Mouse (Mus musculus) urinary bladder, postnatal 10 days (tissue): Measurements from ENCODE around the gene Slc1a7.

Experiments used
- DNase-seq: peaks from one replicate; pipeline ENCODE4 v3.0.0; 2022; ENCODE audit warnings: low spot score

Slc1a7 gene

DNA sequence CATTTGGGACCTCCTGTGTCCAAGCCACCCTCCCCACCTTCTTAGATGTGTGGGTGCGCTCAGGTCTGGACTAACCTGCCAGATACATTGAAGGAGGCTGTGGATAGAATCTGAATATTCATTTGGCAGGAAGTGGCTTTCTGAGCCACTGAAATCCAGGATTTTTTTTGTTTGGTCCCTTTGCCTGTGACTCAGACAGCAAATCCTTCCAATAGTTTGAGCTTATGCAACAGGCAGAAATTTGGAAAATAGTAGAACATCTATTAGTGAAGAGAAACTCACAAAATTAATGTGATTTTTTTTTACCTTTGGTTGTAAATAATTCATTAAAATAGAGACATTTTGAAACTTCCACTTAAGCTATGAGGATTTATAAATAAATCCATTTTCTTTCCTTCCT is 3.0 kb downstream of the Slc1a7 start:
- DNase-seq = no peak

GRCm38 (mm10) chr4:107974527-107974926 is 6.4 kb downstream of the Slc1a7 start:
- no peak for DNase-seq

GRCm38 (mm10) chr4:107975004-107975403 is 6.9 kb downstream of the Slc1a7 start:
- no peak for DNase-seq

- no peak for DNase-seq
Observed at GRCm38 (mm10) chr4:107977593-107977992, 9.5 kb downstream of the Slc1a7 start.

DNA sequence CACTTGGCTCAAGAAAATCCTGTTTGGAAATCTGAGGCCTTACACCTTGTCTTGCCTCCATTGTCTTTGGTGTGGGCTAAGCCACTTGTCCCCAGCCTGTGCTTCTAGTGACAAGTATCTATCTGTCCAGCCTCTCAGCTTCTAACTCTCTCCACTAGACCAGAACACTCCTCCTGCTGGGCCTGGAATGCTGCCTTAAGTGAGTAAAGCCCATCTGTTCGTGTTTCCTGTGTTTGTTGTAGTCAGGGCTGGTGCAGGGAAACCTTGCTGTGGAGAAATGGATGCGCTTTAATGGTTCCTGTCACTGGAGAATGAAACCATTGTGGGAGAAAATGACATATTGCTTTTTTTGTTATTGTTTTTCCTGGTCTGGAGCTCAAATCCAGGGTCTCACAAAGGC is 11.4 kb downstream of the Slc1a7 start:
- no peak for DNase-seq

- no peak for DNase-seq
Observed at GRCm38 (mm10) chr4:107980002-107980600, 12.0 kb downstream of the Slc1a7 start.

DNA sequence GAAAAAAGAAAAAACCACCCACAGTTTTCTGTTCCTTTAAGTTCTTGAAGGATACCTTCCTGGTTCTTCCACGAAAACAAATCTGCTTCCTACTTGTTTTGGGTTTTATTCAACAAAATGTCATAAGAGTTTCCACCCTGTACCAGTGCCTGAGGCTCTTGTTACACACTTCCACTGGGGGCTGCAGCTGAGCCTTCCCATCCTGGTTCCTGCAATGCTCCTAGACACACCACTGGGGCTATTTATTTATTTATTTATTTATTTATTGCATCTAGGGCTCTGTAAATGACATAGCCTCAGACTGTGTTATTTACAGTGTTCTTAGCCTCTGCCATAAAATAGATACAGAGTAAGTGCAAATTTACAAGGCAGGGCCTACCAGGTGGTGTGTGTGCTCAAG is 15.6 kb downstream of the Slc1a7 start:
- DNase-seq = no peak

GRCm38 (mm10) chr4:107984282-107984981 is 16.3 kb downstream of the Slc1a7 start:
- DNase-seq = no peak

- DNase-seq = no peak
Observed at GRCm38 (mm10) chr4:107985812-107986211, 17.7 kb downstream of the Slc1a7 start.

DNA sequence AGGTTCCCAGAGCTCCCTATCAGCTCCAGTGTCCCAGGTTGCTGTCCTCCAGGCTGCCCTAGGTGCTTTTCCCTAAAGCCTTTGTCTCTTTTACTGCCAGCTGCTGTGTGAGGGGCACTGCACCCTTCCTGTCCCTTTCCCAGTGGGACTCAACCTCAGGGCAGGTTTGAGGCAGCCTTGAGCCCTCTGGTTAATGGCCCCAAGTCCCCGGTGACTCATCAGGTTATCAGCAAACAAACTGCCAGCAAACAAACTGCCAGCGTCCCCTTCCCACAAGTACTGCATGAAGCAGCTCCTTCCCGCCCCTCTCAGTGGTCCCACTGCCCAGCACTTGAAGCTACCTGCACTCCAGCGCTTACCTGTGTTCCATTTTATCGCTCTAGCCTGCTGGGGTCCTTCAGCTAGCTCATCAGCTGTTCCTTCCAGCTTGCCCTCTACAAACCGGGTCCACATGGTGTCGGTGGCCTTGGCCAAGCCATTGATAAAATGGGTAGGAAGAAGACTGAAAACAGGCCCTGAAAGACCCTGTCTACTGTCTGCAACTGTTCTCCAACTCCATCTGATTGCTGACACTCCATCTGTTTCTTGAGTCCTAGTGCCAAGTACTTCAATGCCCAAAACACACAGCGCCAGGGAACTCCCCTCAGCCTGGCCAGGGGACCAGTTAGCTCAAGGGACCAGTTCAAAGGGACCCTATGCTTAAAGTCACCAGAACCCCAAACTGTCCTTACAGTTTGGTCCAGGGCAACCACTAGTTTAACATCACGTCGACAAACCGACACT is 18.4 kb downstream of the Slc1a7 start:
- DNase-seq = no peak

- no peak for DNase-seq
Observed at GRCm38 (mm10) chr4:107988931-107989330, 20.8 kb downstream of the Slc1a7 start.

GRCm38 (mm10) chr4:107990818-107991217 is 22.7 kb downstream of the Slc1a7 start:
- DNase-seq = no peak

- no peak for DNase-seq
Observed at GRCm38 (mm10) chr4:107991879-107992278, 23.7 kb downstream of the Slc1a7 start.

- no peak for DNase-seq
Observed at GRCm38 (mm10) chr4:107995011-107995410, 26.9 kb downstream of the Slc1a7 start.

DNA sequence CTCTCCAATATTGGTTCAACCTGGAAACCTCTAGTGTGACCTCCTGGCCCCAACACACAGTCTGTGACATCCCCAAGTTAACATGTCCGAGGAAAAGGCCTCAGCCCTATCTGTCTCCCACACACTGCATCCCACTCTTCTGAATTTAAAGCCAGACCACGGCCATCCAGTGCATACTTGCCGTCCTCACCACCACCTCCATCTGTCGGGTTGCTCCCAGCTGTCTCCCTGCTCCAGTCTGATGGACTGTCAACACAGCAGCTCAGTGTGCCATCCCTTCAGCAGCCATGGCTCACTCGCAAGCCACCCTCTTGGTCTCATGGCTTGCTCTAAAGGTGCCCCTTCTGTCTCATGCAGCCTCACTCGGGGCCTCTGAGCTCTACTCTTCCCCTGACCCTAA is 27.6 kb downstream of the Slc1a7 start:
- no peak for DNase-seq

DNA sequence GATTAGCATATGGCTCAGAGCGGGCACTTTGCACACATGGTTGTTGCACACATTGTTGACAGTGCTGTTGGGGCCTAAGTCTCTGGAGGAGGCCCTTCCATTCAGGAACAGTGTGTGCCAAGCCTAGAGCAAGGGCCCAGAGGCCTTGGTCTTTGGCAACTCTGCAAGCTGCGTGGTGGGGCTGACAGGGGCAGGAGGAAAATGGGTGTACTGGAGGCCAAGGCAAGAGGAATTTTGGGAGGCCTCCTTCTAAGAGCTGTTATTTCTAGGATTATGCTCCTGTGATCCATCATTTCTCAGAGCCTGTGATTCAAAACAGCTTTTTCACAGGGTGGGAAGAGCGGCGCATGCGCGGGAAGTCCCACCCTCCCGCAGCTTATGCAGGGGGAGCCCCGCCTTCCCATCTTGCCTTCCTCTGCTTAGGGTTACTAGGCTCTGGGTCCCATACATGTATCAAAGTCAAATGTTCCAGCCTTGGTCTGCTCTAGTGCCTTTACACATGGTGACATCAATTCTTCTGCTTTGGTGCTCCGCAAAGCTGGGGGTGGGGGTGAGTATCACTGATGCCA is 28.4 kb downstream of the Slc1a7 start:
- DNase-seq = no peak

DNA sequence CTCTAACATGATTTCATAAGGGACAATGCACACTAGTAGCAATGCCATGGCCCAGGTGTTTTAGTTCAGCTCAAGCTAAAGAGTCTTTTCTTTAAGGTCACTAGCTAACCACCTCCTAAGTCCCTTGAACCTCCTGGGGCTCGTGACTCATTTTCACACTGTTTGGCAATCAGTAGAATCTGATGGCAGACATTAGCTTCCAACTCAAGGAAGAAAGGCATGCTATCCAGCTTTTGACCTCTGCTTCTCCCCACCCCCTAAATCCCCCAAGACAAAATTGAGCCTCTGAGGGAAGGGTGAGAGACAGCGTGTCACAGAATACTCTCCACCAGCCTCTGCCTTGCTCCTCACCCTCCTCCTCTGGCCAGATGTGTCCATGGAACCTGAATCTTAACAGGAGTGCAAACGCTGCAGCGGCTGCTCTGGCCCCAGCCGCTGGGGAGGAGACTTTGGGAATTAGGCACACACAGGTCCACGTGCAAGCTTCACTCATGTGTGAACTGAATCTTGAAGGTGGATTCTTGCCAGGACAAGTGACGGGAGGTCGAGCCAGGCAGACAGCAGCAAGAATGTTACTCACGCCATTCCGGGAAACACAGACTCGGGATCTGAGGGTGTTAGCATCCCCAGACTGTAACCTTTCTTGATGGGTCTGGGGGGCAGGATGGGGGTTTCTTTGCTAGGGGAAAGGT is 30.7 kb downstream of the Slc1a7 start:
- no peak for DNase-seq

- no peak for DNase-seq
Observed at GRCm38 (mm10) chr4:107999380-107999779, 31.2 kb downstream of the Slc1a7 start.

DNA sequence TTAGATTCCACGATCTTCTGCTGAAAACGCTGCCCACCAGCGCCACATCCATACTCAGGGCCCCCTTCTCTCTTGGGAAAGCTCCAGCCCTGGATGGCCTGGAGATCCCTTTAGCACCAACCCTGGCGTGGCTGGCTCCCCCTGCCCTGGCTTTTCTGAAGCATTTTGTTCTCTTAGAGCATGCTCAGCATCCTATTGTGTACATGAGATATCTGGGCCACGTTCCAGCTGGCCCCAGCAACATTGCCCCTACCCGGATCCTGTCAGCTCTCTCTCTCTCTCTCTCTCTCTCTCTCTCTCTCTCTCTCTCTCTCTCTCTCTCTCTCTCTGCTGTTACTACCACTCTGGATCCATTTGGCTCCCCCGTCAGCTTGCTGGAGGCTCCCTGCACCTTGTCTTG is 37.2 kb downstream of the Slc1a7 start:
- DNase-seq = no peak

GRCm38 (mm10) chr4:108007532-108008103 is 39.5 kb downstream of the Slc1a7 start:
- no peak for DNase-seq

DNA sequence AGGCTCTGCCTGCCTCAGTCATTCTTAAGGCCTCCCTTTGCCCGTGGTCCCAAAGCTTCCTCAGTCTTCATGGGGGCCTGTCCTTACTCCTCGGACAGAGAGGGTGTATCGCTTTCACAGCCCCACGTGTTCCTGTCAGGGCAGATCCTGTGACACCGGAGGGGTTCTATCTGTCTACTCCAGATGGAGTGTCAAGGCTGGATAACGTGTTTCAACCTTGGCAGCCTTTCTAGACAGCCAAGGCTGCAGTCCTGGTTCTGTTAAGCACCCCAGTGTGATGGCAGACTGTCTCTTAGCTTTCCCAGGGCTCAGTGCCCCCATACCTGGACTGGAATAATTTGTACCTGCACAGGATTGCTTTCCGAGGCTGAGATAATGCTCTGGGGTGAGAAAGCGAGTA is 40.4 kb downstream of the Slc1a7 start:
- no peak for DNase-seq

- no peak for DNase-seq
Observed at GRCm38 (mm10) chr4:108014466-108014865, 46.3 kb downstream of the Slc1a7 start.
